Mouse (Mus musculus) ovary, postnatal 10 days (tissue): ENCODE data around the gene Mettl7a3.
A peak's percentile ranks its signal among the peaks of the same experiment; 100 is the strongest.
"Not testable (repeated sequence)": the region's sequence is repeated elsewhere in the genome, so short reads cannot be mapped to it uniquely, and the experiment has no call there.

ENCODE experiments used
- DNase-seq: peaks from one replicate; pipeline ENCODE4 v3.0.0; 2022; ENCODE audit warnings: low spot score

The Mettl7a3 gene

DNA sequence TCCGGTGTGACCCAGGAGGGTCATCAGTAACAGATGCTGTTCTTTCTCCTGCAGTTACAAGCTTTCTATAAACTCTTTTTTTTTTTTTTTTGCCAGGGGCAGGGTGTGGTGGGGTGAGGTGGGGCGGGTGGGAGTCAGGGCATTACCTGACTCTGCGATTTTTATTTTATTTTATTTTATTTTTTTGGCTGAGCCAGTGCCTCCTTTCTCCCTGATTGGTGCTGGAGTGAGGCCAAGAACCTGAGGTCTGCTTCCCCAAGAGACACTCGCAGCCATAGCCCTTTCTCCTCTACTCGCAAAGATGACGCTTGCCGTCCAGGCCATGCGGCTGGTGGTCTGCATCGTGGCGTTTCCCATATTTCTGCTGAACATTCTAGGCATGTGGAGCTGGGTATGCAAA, at the start of gene Mettl7a3:
Gene Mettl7a3 (plus strand): TSS at position 301 of the 400 bp plus-strand sequence.
- no peak for DNase-seq

DNA sequence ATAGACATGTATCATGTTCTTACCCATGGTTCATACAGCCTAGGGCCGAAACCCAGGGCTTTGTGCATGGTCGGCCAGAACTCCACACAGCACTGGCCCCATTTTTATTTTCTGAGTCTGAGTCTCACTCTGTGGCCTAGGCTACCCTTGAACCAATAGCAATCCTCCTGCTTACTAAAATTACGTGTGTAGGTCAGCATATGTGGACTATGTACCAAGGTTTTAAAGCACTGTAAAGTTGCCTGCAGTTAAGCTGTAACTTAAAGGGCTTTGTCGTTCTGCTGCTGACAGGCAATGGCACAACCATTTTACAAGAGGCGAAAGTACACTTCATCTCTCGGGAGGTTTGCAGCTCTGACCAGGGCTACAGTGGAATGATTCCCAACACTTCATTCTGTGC, 45.7 kb upstream of the Mettl7a3 start:
- no peak for DNase-seq

DNA sequence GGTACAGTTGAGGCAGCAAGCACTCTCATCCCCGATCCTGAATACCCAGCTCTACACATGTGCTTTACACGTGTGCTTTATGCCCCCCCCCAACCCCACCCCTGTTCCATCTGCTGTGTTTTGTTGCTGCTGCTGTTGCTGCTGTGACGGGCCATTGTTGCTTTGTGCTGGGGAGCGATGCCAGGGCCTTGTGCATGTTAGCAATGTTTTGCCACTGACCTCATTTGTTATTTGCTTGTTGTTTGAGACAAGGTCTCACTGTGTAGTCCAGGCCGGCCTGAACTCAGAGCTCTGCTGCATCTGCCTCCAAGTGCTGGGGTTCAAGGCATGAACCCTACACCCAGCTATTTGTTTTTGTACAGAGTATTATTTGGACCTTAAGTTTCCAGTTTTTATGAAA, 43.9 kb upstream of the Mettl7a3 start:
- DNase-seq, result no peak

DNA sequence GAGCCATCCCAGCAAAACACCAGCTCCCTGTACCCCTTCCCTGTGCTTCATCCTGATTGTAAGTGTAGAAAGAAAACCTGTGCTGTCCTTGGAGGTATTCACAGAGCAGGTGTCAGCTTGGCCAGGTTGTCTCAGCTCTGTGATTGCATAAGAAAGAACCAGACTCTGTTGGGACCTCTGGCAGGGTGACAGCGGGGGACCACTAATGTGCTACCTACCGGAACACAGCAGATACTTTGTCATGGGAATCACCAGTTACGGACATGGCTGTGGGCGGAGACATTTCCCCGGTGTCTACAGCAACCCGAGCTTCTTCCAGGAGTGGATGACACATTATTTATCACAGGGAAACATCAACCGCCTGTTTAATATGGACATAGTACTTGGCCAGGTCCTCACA, 42.4 kb upstream of the Mettl7a3 start:
- no peak for DNase-seq

DNA sequence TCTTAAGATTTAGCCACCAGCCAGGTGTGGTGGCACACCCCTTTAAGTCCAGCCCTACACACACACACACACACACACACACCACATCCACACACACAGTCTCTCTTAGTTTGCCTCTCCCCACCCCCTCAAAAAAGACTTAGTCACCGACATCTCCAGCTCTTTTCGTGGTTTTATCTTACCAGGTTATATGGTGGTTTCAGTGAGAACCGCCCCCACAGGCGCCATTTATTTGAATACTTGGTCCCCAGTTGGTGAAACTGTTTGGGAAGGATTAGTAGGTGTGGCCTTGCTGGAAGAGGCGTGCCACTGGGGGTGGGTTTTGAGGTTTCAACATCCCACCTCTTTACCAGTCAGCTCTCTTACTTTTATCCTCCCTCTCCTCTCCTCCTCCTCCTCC, 36.9 kb upstream of the Mettl7a3 start:
- DNase-seq, result no peak

DNA sequence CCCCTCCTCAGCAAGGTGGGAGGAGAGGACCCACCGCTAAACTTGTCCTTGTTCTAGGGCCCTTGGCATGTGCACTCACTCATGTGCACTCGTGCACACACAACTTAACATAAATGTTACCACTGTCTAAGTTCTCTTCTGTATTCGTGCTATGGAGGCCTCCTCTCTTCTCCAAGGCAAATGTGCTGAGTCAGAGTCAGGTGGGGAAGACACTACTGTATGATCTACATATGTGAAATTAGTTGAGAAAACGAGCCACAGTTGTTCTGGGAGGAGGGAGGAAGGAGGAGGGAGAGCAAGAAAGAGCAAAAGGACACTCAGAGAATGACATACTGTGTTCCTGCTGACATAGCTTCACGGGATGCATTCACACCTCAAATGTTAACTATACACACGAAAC, 34.2 kb upstream of the Mettl7a3 start:
- DNase-seq, result no peak

DNA sequence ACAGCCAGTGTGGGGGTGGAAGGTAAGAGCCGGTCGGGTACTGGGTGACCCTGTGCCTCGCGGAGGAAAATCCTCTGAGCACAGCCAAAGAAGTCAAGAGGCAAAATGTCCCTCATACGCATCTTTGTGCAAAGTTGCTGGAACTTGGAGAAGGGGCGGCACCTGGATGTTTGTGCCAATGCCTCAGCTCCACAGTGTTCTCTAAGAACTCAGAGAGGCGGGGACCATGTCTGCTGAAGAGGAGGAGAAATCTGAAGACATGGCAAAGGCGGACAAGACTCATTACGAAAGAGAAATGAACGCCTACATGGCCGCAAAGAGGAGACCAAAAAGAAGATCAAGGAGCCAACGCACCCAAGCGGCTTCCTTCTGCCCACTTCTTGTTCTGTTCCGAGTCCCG, 33.2 kb upstream of the Mettl7a3 start:
- DNase-seq, result no peak

DNA sequence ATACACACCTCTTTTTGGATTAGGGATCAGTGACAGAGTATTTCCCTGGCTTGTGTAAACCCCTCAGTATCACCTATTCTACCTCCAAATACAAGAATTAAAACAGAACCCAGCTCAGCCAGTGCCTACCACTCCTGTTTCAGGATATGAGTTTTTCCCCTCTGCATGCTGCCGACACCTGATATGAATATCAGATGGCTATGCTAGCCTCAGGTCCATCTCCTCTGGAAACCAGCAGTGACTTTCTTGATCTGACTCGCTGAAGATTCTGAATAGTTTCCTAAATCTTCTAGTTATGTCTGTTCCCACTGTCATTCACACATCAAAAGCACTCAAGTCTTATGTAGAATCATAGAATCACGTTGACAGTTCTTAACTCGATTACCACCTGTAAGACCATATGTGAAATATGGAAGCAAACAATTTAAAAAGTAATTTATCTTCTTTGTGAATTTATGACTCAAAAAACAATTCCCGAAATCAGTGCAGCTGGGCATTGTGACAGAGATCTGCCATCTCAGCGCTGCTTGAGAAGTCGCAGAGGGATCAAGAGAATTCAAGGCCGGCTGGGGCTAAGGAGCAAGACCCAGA, 31.2 kb upstream of the Mettl7a3 start:
- DNase-seq, result no peak

DNA sequence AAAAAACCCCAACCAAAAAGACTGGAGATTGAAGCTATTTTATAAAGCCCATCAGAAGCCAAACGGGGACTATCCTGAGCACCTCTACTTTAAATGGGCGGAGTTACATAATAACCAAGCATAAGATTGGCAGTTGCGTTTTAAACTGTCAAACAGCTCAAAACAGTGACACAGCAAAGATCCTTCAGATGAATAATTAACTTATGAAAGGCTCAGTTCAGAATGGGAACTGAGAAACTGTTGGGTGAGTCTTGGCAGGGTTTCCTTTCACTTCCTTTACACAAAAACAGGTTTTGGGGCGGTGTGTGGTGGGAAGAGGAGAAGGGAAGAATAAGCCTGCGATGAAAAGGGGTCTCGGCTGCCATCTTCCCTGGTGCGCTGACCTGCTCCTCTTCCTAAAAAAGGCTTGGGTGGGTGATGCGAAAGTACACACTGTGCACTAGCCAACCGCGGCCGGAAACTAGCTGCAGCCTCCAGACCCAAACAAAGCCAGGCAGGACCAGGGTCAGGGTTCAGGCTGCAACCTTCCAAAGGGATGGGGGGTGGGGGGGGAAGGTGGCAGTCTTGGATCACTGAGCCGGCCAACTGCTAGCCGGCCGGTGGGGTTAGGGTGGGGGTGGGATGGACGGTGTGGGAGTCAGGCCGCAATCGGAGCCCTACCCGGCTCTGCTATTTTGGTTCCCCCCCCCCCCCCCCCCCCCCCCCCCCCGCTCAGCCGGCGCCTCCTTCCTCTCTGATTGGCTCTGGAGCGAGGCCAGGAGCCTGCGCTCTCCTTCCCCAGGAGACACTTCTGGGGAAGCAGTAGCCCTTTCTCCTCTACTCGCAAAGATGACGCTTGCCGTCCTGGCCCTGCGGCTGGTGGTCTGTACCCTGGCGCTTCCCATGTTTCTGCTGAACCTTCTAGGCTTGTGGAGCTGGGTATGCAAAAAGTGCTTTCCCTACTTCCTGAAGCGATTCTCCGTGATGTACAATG, 30.4 kb upstream of the Mettl7a3 start, which contains the start of gene Mettl7a1:
Gene Mettl7a1 (plus strand): TSS at position 122 of the 973 bp plus-strand sequence.
- peak; percentile 64 for DNase-seq

DNA sequence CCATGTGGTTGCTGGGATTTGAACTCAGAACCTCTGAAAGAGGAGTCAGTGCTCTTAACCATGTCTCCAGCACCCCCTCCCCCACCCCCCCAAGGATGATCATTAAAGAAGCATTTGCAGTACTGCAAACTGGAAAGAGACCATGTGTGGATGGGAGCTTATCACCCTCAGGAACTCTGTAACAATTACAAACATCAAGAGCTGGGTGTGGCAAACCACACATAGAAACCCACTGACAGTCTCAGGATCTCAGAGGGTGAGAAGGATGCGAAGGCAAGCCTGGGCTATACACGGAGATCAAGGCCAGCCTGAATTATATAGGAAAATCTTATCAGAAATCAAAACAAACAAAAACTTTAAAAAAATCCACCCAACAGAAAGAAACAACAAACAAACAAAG, 28.5 kb upstream of the Mettl7a3 start:
- no peak for DNase-seq

DNA sequence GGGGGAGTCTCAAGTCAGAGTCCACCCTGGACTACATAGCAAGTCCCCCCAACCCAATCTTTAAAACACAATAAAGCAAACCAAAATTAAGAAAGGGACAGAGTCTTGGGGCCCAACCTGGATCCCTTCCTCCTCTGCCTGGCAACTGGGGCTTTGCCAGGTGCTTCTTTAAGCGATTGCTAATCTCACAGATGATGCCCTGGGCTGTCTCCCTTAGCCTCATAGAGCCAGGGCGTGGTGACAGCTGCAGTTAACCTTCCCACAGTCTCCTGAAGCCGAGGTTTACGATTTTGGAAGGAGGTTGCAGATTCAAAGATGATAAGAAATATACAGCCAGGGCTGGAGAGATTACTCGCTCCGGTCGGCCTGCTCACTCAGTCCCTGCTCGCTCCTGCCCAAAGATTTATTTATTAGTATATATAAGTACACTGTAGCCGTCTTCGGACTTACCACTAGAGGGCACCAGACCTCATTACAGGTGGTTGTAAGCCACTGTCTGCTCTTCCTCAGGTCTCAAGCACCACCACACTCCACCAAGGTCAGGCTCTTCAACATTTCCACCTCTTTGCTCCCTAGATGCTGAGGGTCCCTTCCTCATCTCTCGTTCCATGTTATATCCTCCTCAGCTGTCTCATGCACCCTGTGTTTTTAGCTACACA, 27.2 kb upstream of the Mettl7a3 start:
- DNase-seq, result not testable (repeated sequence)

DNA sequence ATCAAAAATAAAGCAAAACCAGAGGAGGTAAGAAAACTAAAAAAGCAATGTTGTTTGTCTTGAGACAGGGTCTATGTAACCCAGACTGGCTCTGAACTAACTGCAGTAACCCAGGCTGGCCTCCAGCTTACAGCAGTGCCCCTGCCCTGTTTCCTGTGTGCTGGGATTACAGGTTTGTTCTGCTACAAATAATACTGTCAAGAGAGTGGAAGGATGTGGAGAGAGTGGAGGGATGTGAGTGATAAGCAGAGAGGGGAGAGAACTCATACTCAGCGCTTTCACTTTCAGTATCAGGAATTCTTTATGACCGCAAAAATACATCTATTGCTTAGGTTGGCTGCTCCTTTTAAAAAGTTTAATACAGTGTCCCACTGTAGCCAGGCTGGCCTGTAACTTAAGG, 22.4 kb upstream of the Mettl7a3 start:
- DNase-seq, result no peak

DNA sequence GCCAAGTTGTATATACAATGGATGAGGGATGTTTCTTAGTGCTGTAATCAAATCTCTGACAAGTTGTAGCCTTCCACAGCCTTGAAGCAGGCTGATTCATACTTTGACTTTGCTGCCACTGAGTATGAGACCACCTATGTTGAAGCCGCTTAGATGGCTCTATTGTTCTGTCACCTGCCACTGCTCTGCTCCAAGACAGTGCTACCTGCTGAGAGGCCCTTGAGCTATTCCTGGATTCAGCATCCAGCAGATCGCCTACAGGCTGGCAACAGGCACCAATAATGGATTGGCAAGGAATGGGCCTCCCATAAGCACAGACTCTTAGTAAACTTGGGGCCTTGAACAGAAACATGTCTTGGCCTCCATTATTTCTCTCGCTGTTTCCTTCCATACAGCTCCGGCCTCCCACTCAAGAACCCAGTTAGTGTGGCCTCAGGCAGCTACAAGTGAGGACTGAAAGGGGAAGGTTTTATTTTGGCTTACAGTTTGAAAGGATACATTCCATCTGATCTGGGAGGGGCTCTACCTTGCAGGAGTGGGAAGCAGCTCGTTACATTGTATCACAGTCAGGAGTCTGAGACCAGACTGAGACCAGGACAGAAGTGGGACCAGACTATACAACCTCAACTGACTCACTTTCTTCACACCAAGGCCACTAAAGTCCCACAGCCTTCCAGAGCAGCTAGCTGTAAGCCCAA, 20.1 kb upstream of the Mettl7a3 start:
- DNase-seq, result no peak

DNA sequence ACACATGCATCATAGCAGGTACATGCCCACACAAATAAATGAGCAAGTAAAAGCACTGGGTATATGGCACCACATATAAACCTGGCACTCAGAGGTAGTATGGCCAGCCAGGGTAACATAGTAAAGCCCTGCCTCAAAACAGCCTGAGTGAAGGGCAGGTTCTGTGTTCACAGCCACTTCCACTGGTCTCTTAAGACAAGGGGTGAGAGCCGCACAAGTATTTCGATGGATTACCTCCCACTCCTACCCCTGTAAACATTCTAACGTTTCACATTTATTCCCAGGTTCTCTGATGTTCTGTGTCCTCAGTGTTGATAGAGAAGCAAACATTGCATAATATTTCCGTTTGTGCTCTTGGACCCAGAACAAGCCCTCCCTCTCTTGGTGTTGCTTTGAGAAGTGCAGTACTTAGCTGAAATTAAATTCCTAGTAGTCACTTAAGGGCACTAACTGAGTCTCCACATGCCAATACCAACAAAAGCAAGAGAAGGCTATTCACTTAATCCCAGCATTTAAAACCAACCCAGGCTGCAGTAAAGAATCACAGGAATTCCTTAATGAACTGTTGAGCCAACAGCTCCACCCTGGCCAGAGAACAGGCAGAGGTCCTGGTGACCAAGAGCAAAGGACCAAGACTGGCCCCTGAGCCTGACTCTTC, 16.6 kb upstream of the Mettl7a3 start:
- not testable (repeated sequence) for DNase-seq

DNA sequence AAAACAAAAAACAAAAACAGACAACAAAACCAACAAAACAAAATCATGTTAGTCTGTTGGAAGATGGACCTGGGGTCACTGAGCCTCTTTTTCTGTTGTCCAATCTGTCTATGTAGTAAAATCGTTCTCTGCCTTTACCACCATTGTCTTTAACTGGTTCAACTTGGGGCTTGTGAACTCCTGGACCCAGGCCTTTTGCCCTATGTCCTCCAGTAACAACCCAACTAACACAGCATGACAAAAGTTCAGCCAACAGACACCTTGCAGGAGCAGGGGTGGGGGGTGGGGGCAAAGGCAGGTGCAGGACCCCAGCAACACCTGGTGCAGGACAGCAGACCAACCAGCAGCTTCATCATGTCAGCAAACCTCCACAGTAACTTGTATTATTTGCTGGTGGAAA, 14.8 kb upstream of the Mettl7a3 start:
- DNase-seq, result no peak

DNA sequence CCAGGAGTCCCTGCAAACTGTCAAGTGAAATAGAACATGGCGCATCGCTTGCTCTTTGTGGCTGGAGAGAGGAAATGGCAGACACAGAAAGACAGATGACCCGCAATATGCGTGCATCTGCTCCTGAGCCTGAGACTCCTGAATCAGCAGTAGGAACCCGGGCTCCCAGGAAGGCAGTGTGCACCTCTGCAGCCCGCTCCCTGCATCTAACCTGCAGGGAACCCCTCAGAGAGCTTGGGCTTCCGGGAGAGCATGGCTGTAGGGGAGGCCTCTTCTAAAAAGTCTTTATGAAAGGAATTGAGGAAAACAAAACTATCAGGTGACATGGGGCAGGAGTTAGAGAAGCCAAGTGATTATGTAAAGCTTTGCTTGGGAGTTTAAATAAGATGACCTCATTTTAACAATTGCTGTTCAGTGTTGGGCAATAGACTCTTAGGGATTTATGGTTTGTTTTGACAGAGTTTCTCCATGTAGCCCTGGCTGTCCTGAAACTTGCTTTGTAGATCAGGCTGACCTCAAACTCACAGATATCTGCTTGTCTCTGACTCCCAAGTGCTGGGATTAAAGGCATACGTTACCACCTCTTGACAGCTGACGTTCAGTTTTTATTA, 14.3 kb upstream of the Mettl7a3 start:
- no peak for DNase-seq

DNA sequence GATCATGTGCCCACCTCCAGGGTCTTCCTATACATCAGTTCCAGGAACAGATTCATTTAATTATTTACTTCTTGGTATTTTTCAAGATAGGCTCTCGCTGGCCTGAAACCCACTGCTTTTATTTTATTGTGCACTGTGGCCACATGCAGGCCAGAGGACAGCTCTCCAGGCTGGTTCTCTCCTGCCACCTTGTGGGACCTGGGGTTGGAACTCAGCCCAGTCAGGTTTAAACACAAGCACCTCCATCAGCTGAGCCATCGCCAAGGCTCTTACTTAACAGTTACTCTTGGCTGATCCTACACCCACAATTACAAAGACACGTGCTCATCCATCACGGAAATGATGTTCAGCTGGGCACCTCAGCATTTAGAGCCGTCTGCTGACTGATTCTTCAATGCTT, 13.6 kb upstream of the Mettl7a3 start:
- no peak for DNase-seq

DNA sequence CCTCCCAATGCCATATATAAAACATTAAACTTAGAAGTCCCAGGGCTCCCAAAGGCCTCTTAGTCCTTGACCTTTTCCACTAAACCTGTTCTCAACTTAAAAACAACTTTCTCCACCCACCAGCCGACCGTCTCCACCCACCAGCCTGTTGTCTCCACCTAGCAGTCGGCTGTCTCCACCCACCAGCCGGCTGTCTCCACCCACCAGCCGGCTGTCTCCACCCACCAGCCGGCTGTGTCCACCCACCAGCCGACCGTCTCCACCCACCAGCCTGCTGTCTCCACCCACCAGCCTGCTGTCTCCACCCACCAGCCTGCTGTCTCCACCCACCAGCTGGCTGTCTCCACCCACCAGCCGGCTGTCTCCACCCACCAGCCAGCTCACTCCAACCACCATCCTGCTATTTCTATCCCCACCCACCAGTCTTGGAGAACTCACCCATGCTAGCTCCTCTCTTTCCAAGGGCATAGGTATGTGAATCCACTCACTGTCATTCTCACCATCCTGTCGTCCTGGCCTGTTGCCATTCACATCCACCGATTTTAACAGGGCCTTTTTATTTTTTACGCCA, 10.6 kb upstream of the Mettl7a3 start:
- DNase-seq, result no peak

DNA sequence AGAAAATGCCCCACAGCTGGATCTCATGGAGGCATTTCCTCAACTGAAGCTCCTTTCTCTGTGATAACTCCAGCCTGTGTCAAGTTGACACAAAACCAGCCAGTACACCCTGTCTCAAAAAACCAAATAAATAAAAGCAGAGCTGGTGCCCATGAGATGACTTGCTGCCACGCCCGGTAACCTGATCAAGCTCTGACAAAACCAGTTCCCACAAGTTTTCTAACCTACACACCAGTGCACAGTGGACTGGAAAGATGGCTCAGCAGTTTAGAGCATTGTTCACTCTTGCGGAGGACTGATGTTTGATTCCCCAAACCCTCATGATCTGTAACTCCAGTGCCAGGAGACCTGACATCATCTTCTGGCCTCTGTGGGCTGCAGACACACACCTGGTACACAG, 9.5 kb upstream of the Mettl7a3 start:
- DNase-seq, result no peak

DNA sequence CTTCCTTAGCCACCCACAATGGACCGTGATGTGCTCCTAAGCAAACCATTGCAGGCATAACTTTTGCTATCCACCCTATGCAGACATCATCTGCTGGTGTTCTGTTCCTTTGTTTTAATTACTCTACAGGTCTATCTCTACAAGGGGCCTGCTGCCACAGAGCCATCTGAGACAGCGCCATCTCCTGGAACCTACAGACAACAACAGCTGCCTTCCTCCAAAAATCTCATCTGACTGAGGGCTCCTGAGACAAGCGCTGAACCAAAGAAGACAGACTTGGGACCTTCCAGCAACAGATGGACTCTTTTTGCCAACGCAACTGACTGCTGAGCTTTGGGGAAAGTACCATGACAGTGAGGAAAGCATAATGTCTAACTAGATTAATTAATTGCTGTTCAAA, 6.6 kb upstream of the Mettl7a3 start:
- not testable (repeated sequence) for DNase-seq

DNA sequence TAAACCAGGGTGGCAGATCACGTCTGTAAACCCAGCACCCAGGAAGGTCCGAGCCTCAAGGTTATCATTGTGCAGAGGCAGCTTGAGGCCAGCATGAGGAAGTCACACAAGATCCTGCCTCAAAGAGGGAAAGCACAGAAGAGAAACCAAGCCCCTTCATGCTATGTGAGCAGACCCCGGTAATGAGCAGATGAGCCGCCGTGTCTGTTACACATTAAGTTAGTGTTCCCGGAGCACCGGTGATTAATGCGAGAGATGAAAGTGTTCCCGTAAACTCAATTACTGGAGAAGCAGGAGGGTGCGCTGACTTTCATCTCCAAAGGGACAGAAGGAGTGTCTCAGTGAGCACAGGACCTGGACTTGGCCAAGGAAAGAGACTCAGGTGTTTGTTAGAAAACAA, 5.4 kb upstream of the Mettl7a3 start:
- not testable (repeated sequence) for DNase-seq
